ENCODE assay signal across 7 mouse cellular contexts in the genomic region with DNA sequence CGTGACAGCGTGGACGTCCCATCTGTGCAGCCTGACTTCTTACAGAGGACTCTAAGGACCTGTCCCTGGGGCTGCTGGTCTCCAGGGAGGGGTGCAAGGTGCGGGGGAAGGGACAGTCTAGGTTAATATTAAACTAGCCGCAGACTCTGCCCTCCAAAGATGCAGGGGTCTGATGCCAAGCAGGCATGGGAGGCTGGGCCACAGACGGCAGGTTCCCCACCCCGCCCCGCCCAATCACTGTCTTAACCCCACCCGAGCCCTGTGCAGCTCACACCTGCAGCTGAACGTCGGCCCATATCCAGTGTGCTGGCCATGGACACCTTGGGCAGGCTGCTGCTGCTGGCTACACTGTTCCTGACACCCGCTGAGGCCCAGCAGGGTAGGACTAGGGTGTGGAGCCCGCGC. TPM values are rescaled to one million over a fixed set of nuclear protein-coding genes. Genes with fewer than 3 reads are reported as not detected.
DNase-seq lines count a peak whose midpoint lies in the region; ATAC-seq and TF ChIP-seq lines count a peak whose summit lies in the region.

Smim24 (plus strand) TSS at position 271 of the 405 bp plus-strand sequence.

- H3K27me3 ChIP-seq in ES-Bruce4 (ENCODE audit: control insufficient read depth, insufficient read depth, low read length, poor library complexity, severe bottlenecking) = no peaks in the 10 kb centered on the region
- no peaks in the 10 kb centered on the region for H3K27me3 ChIP-seq in MEL (ENCODE audit: control insufficient read depth in 1 of 2, insufficient read depth in 2 of 2, low read length in 2 of 2)
- H3K27me3 ChIP-seq in hindbrain, embryonic 15.5 days = no peaks in the 10 kb centered on the region
- no peaks in the 10 kb centered on the region for H3K27me3 ChIP-seq in liver, embryonic 13.5 days

- H3K4me3 ChIP-seq in ES-Bruce4 (ENCODE audit: low read depth, low read length) = peak within 1 kb of the TSS; percentile 18; the same call in 1 of the 2 replicates
- peak within 1 kb of the TSS; percentile 85 to 86 for H3K4me3 ChIP-seq in MEL (ENCODE audit: control insufficient read depth in 1 of 2, insufficient read depth in 1 of 2, low read depth in 2 of 2, low read length in 2 of 2)
- H3K4me3 ChIP-seq in hindbrain, embryonic 15.5 days = peak within 1 kb of the TSS; percentile 5; the same call in 1 of the 2 replicates
- H3K4me3 ChIP-seq in liver, embryonic 13.5 days (replicated peaks) = peak within 1 kb of the TSS; percentile 34

- peak within 1 kb of the TSS; percentile 48 for H3K4me2 ChIP-seq in hindbrain, embryonic 15.5 days
- peak within 1 kb of the TSS; percentile 66 for H3K4me2 ChIP-seq in liver, embryonic 13.5 days

- TF ChIP-seq CTCF in ES-Bruce4 (IDR thresholded peaks at IDR 0.05; ENCODE audit: low read depth, low read length) (no peak), MEL (IDR thresholded peaks at IDR 0.05 in 2 of 3, conservative IDR thresholded peaks at IDR 0.05 in 1 of 3; ENCODE audit: control insufficient read depth in 1 of 3, insufficient read depth in 1 of 3, low read depth in 2 of 3, low read length in 3 of 3, poor library complexity in 1 of 3, severe bottlenecking in 1 of 3) (no peak)

- DNase-seq in MEL (ENCODE audit: low read depth, low spot score) = no peak
- DNase-seq in liver, embryonic 13.5 days = no peak
- DNase-seq in adipocyte (ENCODE audit: low spot score) = no peak
- DNase-seq in T-cell, adult 2 months (ENCODE audit: low spot score) = no peak
- no peak for DNase-seq in right cerebral cortex, postnatal 14 days

- H3K9ac ChIP-seq in ES-Bruce4 (ENCODE audit: low read depth, poor library complexity, severe bottlenecking) (no peak within 1 kb of the TSS), MEL (ENCODE audit: control insufficient read depth, low read depth, low read length, poor library complexity, severe bottlenecking) (peak within 1 kb of the TSS; percentile 91)
- no peak within 1 kb of the TSS for H3K9ac ChIP-seq in hindbrain, embryonic 15.5 days
- H3K9ac ChIP-seq in liver, embryonic 13.5 days = peak within 1 kb of the TSS; percentile 50

- H3K27ac ChIP-seq in ES-Bruce4 (ENCODE audit: insufficient read depth, low read length) (no peak within 1 kb of the TSS), MEL (ENCODE audit: control insufficient read depth, low read depth, low read length) (peak within 1 kb of the TSS; percentile 77)
- no peak within 1 kb of the TSS for H3K27ac ChIP-seq in hindbrain, embryonic 15.5 days (replicated peaks)
- H3K27ac ChIP-seq in liver, embryonic 13.5 days = peak within 1 kb of the TSS; percentile 55

- TF ChIP-seq RAD21 in MEL (IDR thresholded peaks at IDR 0.05; ENCODE audit: low read depth, low read length) = no peak

- ATAC-seq in hindbrain, embryonic 15.5 days (ENCODE audit: low FRiP score, low read depth) = no peak
- no peak for ATAC-seq in liver, embryonic 13.5 days (ENCODE audit: low read depth)

- H3K9me3 ChIP-seq in ES-Bruce4 (replicated peaks; ENCODE audit: control insufficient read depth, insufficient read depth, low read length, poor library complexity, severe bottlenecking) (no peaks in the 10 kb centered on the region), MEL (replicated peaks; ENCODE audit: insufficient read depth, low read length) (no peaks in the 10 kb centered on the region)
- H3K9me3 ChIP-seq in hindbrain, embryonic 15.5 days = no peaks in the 10 kb centered on the region
- no peaks in the 10 kb centered on the region for H3K9me3 ChIP-seq in liver, embryonic 13.5 days (replicated peaks)

- TF ChIP-seq EP300 in ES-Bruce4 (IDR thresholded peaks at IDR 0.05; ENCODE audit: insufficient read depth, low read depth, low read length) = no peak
- TF ChIP-seq EP300 in MEL (IDR thresholded peaks at IDR 0.05; ENCODE audit: low read depth in 1 of 2, low read length in 2 of 2) = no peak

- 67% methylated on average over 14 of the region's 14 CpGs for WGBS in hindbrain, embryonic 15.5 days
- 55% methylated on average over 14 of the region's 14 CpGs for WGBS in liver, embryonic 13.5 days (ENCODE audit: insufficient replicate concordance)

- no peak for TF ChIP-seq POLR2A in ES-Bruce4 (IDR thresholded peaks at IDR 0.05; ENCODE audit: insufficient read depth, low read length)
- TF ChIP-seq POLR2A in MEL (IDR thresholded peaks at IDR 0.05; ENCODE audit: control insufficient read depth in 1 of 2, insufficient read depth in 1 of 2, low read depth in 1 of 2, low read length in 2 of 2, poor library complexity in 1 of 2) = no peak

- no peaks in the 10 kb centered on the region for H3K79me2 ChIP-seq in MEL (ENCODE audit: control insufficient read depth, insufficient read depth, low read length, poor library complexity)

- H3K36me3 ChIP-seq in ES-Bruce4 (ENCODE audit: control insufficient read depth, insufficient read depth, low read length, poor library complexity, severe bottlenecking) (no peaks in the 10 kb centered on the region; the same call in 1 of the 2 replicates), MEL (ENCODE audit: control insufficient read depth in 1 of 2, insufficient read depth in 2 of 2, low read length in 2 of 2) (no peaks in the 10 kb centered on the region)
- peaks cover 10% of the 10 kb centered on the region for H3K36me3 ChIP-seq in hindbrain, embryonic 15.5 days
- peaks cover 19% of the 10 kb centered on the region for H3K36me3 ChIP-seq in liver, embryonic 13.5 days

- H3K4me1 ChIP-seq in ES-Bruce4 (ENCODE audit: control insufficient read depth, insufficient read depth, low read length) (peaks cover 3% of the 10 kb centered on the region), MEL (ENCODE audit: control insufficient read depth in 1 of 2, insufficient read depth in 2 of 2, low read length in 2 of 2) (peaks cover 6 to 14% of the 10 kb centered on the region in 2 experiments; a peak in 3 of 4 replicates)
- peaks cover 37% of the 10 kb centered on the region for H3K4me1 ChIP-seq in hindbrain, embryonic 15.5 days (replicated peaks)
- H3K4me1 ChIP-seq in liver, embryonic 13.5 days (replicated peaks) = peaks cover 42% of the 10 kb centered on the region

TF ChIP-seq in MEL, 35 proteins besides CTCF, POLR2A, EP300 and RAD21:
- TF ChIP-seq TCF12 (IDR thresholded peaks at IDR 0.05; ENCODE audit: low read depth, low read length) = no peak
- no peak for TF ChIP-seq BHLHE40 (IDR thresholded peaks at IDR 0.05; ENCODE audit: borderline replicate concordance, low read depth, low read length)
- no peak for TF ChIP-seq SIN3A (IDR thresholded peaks at IDR 0.05; ENCODE audit: low read length)
- no peak for TF ChIP-seq HCFC1 (IDR thresholded peaks at IDR 0.05; ENCODE audit: low read depth, low read length)
- TF ChIP-seq ZKSCAN1 (IDR thresholded peaks at IDR 0.05; ENCODE audit: low read depth, low read length) = no peak
- TF ChIP-seq MYB (IDR thresholded peaks at IDR 0.05; ENCODE audit: low read depth, low read length) = no peak
- TF ChIP-seq MXI1 (IDR thresholded peaks at IDR 0.05; ENCODE audit: low read depth, low read length) = no peak
- no peak for TF ChIP-seq CHD1 (IDR thresholded peaks at IDR 0.05; ENCODE audit: low read depth, low read length)
- TF ChIP-seq UBTF (IDR thresholded peaks at IDR 0.05; ENCODE audit: borderline replicate concordance, insufficient read depth, low read depth, low read length) = no peak
- TF ChIP-seq USF1 (IDR thresholded peaks at IDR 0.05; ENCODE audit: low read depth, low read length) = no peak
- no peak for TF ChIP-seq ZMIZ1 (IDR thresholded peaks at IDR 0.05; ENCODE audit: low read depth, low read length)
- no peak for TF ChIP-seq MAX (IDR thresholded peaks at IDR 0.05; ENCODE audit: low read length)
- TF ChIP-seq KAT2A (conservative IDR thresholded peaks at IDR 0.05; ENCODE audit: low read depth, low read length) = no peak
- no peak for TF ChIP-seq ELF1 (IDR thresholded peaks at IDR 0.05; ENCODE audit: low read depth, low read length)
- TF ChIP-seq POLR2AphosphoS5 (IDR thresholded peaks at IDR 0.05; ENCODE audit: borderline replicate concordance, low read depth, low read length) = no peak
TF ChIP-seq in MEL: peak in this region for 0.

RNA-seq across cellular contexts. Expression of gene Smim24, which starts in this region (rescaled TPM):
- polyA plus RNA-seq in ES-Bruce4 (2011; ENCODE audit: insufficient read depth, insufficient read length, low read depth, missing spikeins) = 4.8 and 5.3 TPM in 2 replicates
- total RNA-seq in MEL (2012; rRNA removed) = 6.5 and 6.7 TPM in 2 replicates
- 10 to 100 TPM in 1 of 2 experiments, not detected in 1; 29.5 TPM for polyA plus RNA-seq in MEL (2012; ENCODE audit: insufficient read depth in 1 of 2, insufficient read length in 2 of 2, low read depth in 1 of 2, low replicate concordance in 2 of 2, missing spikeins in 1 of 2)
- polyA plus RNA-seq in hindbrain, embryonic 15.5 days (2015; fragmentation: Nextera tagmentation; extraction: Ambion mirVana) = 1.4 and 1.8 TPM in 2 replicates
- polyA plus RNA-seq in liver, embryonic 13.5 days (2015; fragmentation: Nextera tagmentation; extraction: Ambion mirVana) = 1.8 TPM in 2 replicates

Comparison
In these comparisons a context has a peak if more than half of its experiments do, and no peak if none do; other contexts are left out.
1. H3K27ac ChIP-seq: peak in MEL (single experiment) and liver, embryonic 13.5 days (single experiment); none in ES-Bruce4 (single experiment) and hindbrain, embryonic 15.5 days (single experiment).
2. H3K4me3 ChIP-seq: peak in every context shown above with its lines; median percentile 86 in MEL; 34 in liver, embryonic 13.5 days; 18 in ES-Bruce4; 5 in hindbrain, embryonic 15.5 days.
3. H3K9ac ChIP-seq: peak in MEL (single experiment) and liver, embryonic 13.5 days (single experiment); none in ES-Bruce4 (single experiment) and hindbrain, embryonic 15.5 days (single experiment).